Mouse (Mus musculus): ENCODE data around the gene Atf7ip. TPM values are rescaled to one million over a fixed set of nuclear protein-coding genes. Genes with fewer than 3 reads are reported as not detected.

Gene Atf7ip
- total and polyA plus RNA-seq, 3 experiments: 4.2 to 35.4 (median 29.7) TPM

DNA sequence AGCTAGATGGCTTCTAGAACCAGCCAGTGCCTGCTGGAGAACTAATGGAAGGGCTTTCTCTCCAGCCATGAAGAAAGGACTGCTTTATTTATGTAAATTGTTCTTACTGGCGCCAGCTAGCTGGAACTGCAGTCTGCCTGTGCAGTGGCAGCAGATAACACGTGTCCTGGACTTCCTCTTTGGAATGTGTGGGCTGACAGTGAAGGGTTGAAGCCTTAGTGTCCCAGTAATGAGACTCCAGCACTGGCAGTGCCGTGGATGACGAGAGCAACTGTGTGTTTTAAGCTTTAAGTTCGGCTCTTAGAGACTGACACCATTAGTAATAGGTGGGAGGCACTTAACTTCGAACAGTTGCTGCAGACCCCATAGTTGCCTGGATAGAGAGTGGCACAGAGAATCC lies 37.2 kb downstream of the Atf7ip start:
- peaks cover 14 to 43% of the 10 kb centered on the region in 2 experiments for H3K36me3 ChIP-seq (replicated peaks in 1 of 2; ENCODE audit: control insufficient read depth in 1 of 2, insufficient read depth in 1 of 2, low read length in 1 of 2)
- TF ChIP-seq MEF2A (IDR thresholded peaks at IDR 0.05; ENCODE audit: borderline replicate concordance, low read depth, low read length): no peak
- TF ChIP-seq RAD21 (IDR thresholded peaks at IDR 0.05; ENCODE audit: low read depth, low read length): no peak
- TF ChIP-seq USF1 (IDR thresholded peaks at IDR 0.05; ENCODE audit: low read depth, low read length): no peak
- TF ChIP-seq EP300 (IDR thresholded peaks at IDR 0.05; ENCODE audit: low read length): 0 out of 2 replicates have a peak, but pooled peaks have one; percentile 16
- no peak for TF ChIP-seq IRF4 (IDR thresholded peaks at IDR 0.05; ENCODE audit: low read depth, low read length)
- no peak for TF ChIP-seq NELFE (IDR thresholded peaks at IDR 0.05; ENCODE audit: low read depth, low read length)
- no peak for TF ChIP-seq MAFK (IDR thresholded peaks at IDR 0.05; ENCODE audit: insufficient replicate concordance, low read length)
- no peak for TF ChIP-seq TCF12 (IDR thresholded peaks at IDR 0.05; ENCODE audit: low read depth, low read length)
- TF ChIP-seq JUND (conservative IDR thresholded peaks at IDR 0.05; ENCODE audit: low read depth, low read length): no peak
- no peak for TF ChIP-seq CHD2 (IDR thresholded peaks at IDR 0.05; ENCODE audit: low read length)
- no peak for TF ChIP-seq ZMIZ1 (IDR thresholded peaks at IDR 0.05; ENCODE audit: low read depth, low read length)
- no peak for TF ChIP-seq SMC3 (IDR thresholded peaks at IDR 0.05; ENCODE audit: low read depth, low read length)
- 0 out of 2 replicates have a peak, but pooled peaks have one; percentile 54 for TF ChIP-seq SIN3A (IDR thresholded peaks at IDR 0.05; ENCODE audit: low read length)
- TF ChIP-seq JUN (IDR thresholded peaks at IDR 0.05; ENCODE audit: insufficient read depth, low read depth, low read length): no peak
- TF ChIP-seq ZC3H11A (IDR thresholded peaks at IDR 0.05; ENCODE audit: low read depth, low read length): no peak
- no peak for TF ChIP-seq PAX5 (IDR thresholded peaks at IDR 0.05; ENCODE audit: low read length)
- no peak for TF ChIP-seq MAZ (IDR thresholded peaks at IDR 0.05; ENCODE audit: low read depth, low read length)
- no peak; the same call in 1 of the 2 replicates for TF ChIP-seq USF2 (conservative IDR thresholded peaks at IDR 0.05; ENCODE audit: low read depth, low read length)
- no peak for TF ChIP-seq CTCF (conservative IDR thresholded peaks at IDR 0.05 in 1 of 2, IDR thresholded peaks at IDR 0.05 in 1 of 2; ENCODE audit: low read depth in 2 of 2, low read length in 2 of 2)
- TF ChIP-seq E2F4 (IDR thresholded peaks at IDR 0.05; ENCODE audit: insufficient replicate concordance, low read depth, low read length): no peak
- no peak for TF ChIP-seq CHD1 (IDR thresholded peaks at IDR 0.05; ENCODE audit: low read depth, low read length)
- TF ChIP-seq MYC (IDR thresholded peaks at IDR 0.05; ENCODE audit: low read depth, low read length): peak; percentile 76
- no peak for TF ChIP-seq HCFC1 (IDR thresholded peaks at IDR 0.05; ENCODE audit: low read depth, low read length)
- TF ChIP-seq KAT2A (IDR thresholded peaks at IDR 0.05; ENCODE audit: insufficient replicate concordance, low read length): no peak
- no peak for TF ChIP-seq GABPA (IDR thresholded peaks at IDR 0.05; ENCODE audit: insufficient replicate concordance, low read depth, low read length)
- TF ChIP-seq POLR2A (IDR thresholded peaks at IDR 0.05; ENCODE audit: low read depth, low read length): peak; percentile 34; the same call in 1 of the 2 replicates
- TF ChIP-seq NRF1 (IDR thresholded peaks at IDR 0.05; ENCODE audit: low read depth, low read length): no peak
- peak; percentile 82 for TF ChIP-seq MAX (IDR thresholded peaks at IDR 0.05; ENCODE audit: low read length)
- 0 out of 2 replicates have a peak, but pooled peaks have one; percentile 25 for TF ChIP-seq TBP (conservative IDR thresholded peaks at IDR 0.05; ENCODE audit: low read depth, low read length)
- no peak for TF ChIP-seq POLR2AphosphoS2 (IDR thresholded peaks at IDR 0.05; ENCODE audit: low read depth, low read length)
- TF ChIP-seq BHLHE40 (IDR thresholded peaks at IDR 0.05; ENCODE audit: low read depth, low read length): peak; percentile 59
- no peak for TF ChIP-seq ELF1 (IDR thresholded peaks at IDR 0.05; ENCODE audit: low read depth, low read length)

More for the DNA sequence above, 37.2 kb downstream of the Atf7ip start:
- in situ Hi-C loops (cut with MboI; ENCODE audit: low pct_ligation_motif_present, low pct_unique_long_range_greater_than_20kb, low sequenced_read_pairs): no loop called here
- Histone ChIP-seq H3K27ac (ENCODE audit: insufficient read depth, low read depth) (peak overlapping the region; percentile 10; the same call in 1 of the 2 replicates), H3K79me2 (replicated peaks; ENCODE audit: control insufficient read depth, extremely low read depth, insufficient read depth, poor library complexity, severe bottlenecking) (peaks cover 52% of the 10 kb centered on the region), H3K4me1 (ENCODE audit: control insufficient read depth in 1 of 2, insufficient read depth in 2 of 2) (peaks cover 6 to 47% of the 10 kb centered on the region in 2 experiments), H3K4me2 (ENCODE audit: insufficient read depth, low read depth, poor library complexity, severe bottlenecking) (peak overlapping the region; percentile 93), H3K4me3 (replicated peaks in 1 of 3; ENCODE audit: low read depth in 2 of 3, low read length in 2 of 3, poor library complexity in 1 of 3) (no peak overlapping the region), H3K27me3 (replicated peaks) (no peaks in the 10 kb centered on the region), H3K9ac (ENCODE audit: insufficient read depth, low read depth) (0 out of 2 replicates have a peak overlapping the region, but pooled peaks have one; percentile 4), H3K9me3 (replicated peaks; ENCODE audit: low read length) (no peaks in the 10 kb centered on the region)
- dilution Hi-C loops (cut with MboI; ENCODE audit: extremely low pct_ligation_motif_present, extremely low pct_unique_long_range_greater_than_20kb, low sequenced_read_pairs): no loop called here
- peak; percentile 56 for DNase-seq (ENCODE audit: extremely low read depth)
